Mouse (Mus musculus): ENCODE results near the gene Prkcg. TPM values are rescaled to one million over a fixed set of nuclear protein-coding genes. Genes with fewer than 3 reads are reported as not detected.

Gene Prkcg
- total and polyA plus RNA-seq, 3 experiments = 0.32 to 1.6 (median 1.5) TPM

DNA sequence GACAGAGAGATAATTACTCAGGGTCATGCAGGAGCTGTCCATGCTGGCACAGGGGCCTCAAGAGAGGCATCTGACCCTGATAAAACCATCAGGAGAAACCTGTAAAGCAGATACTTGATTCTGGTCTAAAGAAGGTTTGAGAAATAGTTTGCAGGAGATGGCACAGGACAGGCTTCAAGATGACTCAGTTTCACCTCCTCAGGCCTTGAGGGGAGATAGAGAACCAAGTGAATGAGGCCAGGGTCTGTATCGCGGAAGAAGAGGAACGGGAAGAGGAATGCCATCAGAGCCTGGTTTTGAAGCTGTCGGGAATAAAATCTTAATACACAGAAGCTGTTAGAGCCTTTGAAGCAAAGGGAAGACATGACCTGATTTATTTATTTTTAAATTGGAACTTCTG, 28.7 kb downstream of the Prkcg start:
- no peak for DNase-seq

DNA sequence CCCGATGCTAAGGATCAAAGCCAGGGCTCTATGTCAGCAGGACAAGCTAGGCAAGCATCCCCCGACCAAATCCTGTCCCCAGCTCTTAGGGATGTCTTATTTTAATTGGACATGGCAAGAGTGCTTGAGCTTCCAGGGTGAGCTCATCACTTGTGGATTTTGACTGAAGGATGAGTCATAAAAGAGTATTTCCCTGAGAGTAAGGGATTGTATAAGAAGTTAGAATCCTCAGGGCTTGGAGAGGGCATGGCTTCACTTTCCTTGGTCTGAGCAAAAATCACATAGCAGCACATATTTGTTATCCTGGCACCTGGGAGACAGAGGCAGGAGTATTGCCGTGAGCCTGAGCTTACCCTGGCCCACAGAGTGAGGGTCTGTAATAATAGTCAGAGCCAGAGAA, 31.9 kb downstream of the Prkcg start:
- no peak for DNase-seq

DNA sequence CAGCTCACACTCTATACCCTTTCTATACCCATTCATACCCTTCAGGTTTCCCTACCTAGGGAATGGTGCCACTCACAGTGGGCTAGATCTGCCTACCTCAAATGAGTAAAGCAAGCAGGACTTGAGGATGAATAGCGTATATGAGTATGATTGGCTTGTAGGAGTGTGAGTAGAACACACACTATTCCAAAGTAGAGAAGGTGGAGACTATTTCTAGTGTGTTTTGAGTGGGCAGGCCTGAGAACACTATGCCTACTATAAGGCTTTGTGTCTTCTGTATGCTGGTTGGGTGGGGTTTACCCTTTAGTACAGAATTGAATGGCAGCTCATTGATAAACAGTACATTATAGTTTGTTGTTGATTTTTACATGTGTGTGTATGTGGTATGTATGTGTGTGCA, 34.8 kb downstream of the Prkcg start:
- no peak for DNase-seq

DNA sequence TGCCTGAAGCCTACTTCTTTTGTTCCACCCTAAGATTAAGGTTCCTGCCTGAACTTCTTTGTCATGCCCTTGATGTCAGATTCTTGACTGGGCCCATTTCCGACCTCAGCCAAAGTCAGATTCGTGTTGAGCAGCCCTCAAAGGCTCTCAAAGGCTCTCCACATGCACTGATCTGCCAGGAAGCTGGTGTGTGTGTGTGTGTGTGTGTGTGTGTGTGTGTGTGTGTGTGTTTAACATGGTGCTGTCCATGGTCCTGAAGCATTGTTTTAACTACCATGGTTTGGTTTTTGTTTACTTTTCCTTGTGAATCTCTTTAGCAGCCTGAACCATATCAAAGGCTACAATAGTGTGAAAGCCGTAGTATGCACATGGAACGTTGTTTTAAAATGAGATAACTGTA, 39.0 kb downstream of the Prkcg start:
- DNase-seq = no peak

DNA sequence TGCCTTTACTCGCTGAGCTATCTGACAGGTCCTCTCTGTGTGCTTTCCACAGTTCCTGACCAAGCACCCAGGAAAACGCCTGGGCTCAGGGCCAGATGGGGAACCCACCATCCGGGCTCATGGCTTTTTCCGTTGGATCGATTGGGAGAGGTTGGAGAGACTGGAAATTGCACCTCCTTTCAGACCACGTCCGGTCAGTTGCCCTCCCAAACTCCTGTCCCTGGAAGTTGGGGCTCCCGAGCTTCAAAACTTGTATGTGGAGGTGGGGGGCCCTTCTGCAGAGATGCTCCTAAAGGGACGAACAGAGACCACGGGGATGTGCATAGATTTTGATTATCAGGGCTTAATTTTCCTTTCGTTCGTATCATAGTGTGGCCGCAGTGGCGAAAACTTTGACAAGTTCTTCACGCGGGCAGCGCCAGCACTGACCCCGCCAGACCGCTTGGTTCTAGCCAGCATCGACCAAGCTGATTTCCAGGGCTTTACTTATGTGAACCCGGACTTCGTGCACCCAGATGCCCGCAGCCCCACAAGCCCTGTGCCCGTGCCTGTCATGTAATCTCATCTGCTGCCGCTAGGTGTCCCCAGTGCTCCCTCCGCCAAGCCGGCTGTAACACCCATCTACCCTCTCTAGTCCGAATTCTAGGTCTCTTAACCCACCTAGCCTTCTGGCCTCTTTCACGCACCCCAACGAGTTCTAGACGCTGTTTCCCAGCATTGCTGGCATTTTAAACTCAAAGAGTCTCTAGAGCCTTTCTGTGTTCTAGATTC, 41.0 kb downstream of the Prkcg start:
- peak; percentile 82 for DNase-seq

DNA sequence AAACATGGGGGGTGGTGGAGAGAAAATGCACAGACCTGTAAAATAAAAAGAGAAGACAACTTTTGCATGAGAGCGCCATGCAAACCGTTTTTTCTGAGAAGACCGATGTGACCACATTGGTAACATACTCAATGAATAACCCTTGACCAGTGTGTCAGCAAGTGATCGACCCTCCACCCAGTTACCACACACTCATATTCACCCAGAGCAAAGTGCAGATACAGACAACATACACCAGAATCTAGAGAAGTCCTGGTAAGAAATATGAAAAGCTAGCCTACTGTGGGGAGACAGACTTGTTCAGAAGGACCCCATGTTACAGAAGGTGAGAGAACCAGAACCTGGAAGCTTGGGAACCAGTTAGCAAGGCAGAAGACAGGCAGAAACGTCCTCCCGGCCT, 42.2 kb downstream of the Prkcg start:
- no peak for DNase-seq

DNA sequence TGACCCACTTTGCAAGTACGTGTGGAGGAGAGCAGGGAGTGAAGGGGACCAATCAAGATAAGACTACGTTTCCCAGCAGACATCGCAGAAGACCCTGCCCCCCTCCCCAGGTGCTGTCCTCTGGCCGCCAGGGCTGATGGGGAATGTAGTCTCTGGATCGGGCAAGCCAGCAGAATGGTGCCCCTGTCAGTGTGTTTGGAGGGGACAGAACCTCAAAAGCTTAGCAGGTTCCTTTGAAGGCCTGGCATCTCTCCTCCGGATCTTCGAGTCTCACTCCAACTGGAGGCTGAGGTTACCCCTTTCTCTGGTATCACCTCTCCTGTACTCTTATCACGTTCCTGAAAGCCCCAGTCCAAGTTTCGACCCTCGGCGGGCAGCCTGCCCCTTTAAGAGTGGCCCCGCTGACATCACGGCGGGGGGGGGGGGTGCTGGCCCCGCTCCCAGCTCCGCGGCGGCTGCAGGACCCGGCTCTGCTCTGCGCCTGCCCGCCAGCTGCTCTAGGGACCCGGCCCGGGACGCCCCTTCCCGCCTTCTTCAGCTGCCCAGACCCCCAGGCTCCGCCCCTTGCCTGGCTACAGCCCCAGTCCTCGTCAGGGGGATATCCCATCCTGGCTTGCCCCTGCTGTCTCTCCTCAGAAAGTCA, 42.7 kb downstream of the Prkcg start:
- DNase-seq = peak; percentile 52

DNA sequence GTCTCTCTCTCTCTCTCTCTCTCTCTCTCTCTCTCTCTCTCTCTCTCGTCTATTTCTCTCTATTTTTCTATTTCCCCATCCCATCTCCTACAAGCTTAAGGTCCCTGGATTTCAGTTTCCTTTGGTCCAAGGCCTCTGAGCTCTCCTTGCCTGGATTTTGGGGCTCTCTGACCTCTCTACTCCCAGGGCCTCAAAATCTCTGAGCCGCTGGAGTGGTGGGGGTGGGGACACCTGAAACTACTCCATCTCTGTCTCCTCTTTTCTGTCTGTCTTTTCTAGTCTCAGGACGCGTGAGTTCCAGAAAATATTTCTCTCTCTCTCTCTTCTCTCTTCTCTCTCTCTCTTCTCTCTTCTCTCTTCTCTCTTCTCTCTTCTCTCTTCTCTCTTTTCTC, 43.2 kb downstream of the Prkcg start:
- DNase-seq = no peak

DNA sequence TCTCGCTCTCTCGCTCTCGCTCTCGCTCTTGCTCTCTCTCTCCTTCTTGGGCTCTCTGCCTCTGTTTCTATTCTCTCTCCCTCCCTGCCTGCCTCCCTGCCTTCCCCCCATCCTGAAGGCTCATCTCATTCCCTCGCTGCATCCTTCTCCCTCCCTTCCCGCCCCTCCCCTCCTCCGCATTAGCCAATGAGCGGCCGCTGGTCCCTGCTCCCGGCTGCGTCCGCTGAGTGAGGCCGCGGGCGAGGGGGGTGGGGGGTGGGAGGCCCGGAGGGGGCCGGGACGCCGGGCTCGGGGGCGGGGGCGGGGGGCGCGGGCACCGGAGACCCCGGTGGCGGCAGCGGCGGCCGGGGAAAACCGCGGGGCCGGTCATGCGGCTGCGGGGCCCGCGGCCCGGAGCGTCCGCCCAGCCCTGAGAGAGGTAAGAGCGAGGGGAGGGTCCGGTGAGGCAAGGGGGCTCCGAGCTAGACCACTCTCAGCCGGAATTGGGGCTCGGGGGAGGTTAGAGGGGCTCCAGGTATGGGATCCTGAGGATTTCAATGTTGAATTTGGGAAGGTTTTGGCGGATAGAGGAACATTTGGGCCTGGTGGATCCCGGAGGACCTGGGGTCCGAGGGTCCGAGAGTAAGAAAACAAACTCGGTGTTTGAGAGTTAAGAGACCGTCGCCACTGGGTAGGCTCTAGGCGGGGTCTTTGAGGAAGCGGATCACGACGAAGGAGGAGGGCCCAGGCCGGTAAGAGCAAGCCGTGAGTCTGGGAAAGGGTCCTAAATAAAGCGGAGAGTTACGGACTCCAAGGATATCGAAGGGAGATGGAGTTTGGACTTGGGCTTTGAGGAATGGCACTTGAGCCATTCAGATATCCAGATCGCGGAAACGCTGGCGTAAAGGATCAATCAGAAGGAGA, 43.9 kb downstream of the Prkcg start, which contains the start of gene Cacng7:
Cacng7 (plus strand) TSS at position 337 of the 903 bp plus-strand sequence.
- DNase-seq = peak; percentile 17

DNA sequence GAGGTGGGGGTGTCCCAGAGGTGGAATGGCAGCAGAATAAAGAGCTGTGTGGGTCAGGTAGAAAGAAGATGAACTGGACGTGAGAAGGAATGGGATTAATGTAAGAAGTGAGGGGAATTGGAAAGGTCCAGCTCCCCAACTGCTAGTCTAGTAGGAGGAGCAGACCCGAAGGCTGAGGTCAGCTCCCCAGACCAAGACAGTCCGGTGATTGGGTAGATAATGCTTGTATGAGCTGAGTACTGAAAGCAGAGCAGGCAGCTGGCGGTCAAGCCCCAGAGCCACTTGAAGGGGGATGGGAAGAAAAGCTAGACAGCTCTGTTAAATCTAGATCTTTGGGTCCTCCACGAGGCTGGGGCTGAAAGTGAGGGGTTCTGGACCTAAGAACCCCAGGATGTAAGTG, 44.6 kb downstream of the Prkcg start:
- DNase-seq = no peak

DNA sequence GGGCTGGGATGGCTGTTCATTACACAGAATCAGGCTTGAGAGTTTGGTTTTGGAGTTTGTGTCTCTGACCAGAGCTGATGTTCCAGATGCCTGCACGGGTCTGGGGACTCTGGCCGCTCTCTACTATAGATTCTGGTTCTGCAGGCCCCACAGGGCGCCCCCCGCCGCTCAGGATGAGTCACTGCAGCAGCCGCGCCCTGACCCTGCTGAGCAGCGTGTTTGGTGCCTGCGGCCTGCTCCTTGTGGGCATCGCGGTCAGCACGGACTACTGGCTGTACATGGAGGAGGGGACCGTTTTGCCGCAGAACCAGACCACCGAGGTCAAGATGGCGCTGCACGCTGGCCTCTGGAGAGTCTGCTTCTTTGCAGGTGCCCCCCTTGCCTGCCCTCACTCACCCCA, 47.4 kb downstream of the Prkcg start:
- DNase-seq = no peak

DNA sequence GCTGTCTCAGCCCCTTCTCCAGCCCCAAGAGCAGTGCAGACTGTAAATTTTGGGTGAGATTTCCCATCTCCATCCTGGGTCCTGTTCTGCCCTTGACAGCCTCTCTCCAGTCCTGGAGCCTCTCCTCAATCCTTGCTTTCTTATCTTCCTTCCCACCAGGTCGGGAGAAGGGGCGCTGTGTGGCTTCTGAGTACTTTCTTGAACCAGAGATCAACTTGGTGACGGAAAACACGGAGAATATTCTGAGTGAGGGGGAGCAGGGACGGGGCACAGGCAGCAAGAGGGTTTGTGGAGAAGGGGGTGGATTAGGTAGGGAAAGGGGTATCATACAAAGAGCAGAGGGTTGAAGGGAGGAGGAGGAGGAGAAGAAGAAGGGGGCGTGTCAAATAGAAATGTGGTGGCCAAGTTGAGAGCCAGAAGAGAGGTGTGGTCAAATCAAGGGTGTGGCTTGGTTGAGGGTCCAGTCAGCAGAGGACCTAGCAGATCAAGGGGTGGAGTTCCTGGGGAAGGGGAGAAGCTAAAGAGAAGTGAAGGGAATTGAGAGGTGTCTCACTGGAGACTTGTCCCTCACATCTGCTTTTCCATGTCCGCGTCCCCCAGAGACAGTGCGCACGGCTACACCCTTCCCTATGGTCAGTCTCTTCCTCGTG, 49.4 kb downstream of the Prkcg start:
- DNase-seq = no peak

DNA sequence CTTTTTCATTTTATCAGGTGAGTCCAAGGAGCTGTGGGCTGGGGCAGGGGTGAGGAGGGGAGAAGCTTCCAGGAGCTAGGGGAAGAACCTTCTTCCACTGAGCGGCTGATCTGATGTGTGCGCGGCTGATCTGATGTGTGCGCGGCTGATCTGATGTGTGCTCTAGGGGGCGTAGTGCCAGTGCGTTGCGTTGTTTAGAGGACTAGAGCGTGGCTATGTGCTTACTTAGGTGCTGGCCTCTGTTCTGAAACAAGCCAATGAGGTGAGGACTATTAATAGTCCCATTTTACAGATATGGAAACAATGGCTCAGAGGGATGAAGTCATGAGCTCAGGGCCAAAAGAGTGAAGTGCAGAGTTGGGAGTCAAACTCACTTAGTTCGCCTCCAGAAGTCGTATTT, 50.0 kb downstream of the Prkcg start:
- no peak for DNase-seq

DNA sequence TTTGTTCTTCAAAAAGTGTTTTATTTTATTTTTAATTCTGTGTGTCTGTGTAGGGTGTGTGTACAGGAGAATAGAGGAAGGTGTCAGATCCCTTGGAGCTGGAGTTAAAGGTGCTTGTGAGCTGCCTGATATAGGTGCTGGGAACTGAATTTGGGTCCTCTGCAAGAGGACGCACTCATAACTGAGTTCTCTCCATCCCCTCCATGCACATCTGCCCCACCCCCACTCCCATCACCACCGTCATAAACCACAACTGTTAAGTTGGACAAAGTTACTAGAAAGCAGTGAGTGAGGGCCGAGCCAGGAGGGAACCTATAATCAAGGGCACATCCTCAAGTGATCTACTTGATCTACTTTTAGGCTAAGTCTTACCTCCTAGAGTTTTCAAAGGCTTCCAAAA, 54.9 kb downstream of the Prkcg start:
- no peak for DNase-seq

DNA sequence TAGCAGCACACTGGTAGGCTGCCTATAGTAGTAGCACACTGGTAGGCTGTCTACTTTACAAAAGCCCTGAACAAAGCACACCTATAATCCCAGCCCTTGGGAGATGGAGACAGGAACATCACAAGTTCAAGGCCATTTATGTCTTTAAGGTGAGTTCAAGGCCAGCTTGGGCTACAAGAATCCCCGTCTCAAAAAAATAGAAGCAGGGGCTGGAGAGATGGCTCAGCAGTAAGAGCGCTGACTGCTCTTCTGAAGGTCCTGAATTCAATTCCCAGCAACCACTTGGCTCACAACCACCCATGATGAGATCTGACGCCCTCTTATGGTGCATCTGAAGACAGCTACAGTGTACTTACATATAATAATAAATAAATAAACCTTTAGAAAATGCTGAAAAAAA, 56.3 kb downstream of the Prkcg start:
- DNase-seq = no peak

DNA sequence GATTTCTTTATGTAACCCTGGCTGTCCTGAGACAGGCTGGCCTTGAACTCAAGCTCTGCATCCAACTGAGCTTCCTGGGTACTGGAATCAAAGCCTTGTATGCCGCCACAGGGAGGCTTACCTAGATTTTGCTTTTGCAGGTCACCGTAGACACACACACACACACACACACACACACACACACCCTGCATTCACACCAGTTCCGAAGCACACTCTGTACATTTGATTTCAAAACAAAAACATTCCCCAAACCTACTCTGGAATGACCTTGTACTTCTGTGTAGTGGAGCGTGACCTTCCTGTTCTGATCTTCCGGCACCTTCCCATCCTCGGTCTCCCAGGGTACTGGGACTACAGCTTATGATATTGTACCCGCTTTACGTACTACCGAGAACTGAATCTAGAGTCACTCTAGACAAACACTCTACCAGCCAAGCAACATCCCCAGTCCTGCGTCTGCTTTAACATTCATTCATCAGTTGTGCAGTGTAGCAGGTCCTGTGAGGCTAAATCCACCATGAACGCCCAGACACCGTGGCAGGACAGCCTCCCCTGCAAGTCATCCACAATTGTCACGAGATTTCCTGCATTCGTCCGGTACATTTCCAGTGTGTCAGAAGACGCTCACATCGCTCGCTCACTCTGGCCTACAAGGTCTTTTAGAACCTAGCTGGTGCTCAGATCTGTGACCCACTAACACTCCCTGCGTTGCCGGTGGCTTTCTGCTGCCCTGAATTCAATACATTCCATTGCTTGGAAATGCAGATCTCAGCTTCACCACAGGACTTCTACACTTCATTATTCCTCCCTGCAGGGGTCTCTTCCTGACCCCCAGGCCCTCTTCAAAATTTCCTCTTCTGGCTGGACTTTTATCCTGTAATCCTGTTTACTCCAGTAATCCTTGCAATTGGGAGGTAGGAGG, 58.6 kb downstream of the Prkcg start:
- peak; percentile 26 for DNase-seq

DNA sequence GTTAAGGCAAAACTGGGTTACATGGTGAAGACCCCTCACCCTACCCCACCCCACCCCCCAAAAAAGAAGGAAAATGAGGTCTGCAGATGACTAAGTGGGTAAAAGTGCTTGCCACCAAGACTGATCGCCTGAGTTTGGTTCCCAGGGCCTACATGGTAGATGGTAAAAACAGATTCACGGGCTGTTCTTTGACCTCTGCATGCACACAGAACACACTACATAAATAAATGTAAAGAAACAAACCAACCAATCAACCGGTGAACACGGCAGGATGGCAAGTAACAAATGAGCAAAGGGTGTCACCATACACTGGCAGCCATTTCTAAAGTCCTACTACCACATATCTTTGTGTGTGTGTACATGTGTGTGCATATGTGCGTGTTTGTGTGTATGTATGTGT, 59.3 kb downstream of the Prkcg start:
- no peak for DNase-seq

DNA sequence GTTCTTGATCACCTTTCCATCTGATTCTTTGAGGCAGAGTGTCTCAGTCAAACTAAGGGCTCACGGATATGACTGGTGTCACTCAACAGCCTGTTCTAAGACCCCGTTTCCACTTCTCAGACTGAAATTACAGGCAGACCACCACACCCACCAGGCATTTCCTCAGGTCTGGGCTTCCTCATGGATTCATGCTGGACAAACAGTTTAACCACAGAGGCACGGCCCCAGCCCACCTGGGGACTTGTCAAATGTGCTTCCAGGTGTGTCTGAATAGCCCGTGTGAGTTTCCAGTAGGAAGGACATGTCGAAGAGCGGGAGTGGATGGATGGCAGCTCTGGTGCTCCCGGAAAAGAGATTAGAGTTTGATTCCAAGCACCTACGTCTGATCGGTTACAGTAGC, 60.8 kb downstream of the Prkcg start:
- DNase-seq = no peak

DNA sequence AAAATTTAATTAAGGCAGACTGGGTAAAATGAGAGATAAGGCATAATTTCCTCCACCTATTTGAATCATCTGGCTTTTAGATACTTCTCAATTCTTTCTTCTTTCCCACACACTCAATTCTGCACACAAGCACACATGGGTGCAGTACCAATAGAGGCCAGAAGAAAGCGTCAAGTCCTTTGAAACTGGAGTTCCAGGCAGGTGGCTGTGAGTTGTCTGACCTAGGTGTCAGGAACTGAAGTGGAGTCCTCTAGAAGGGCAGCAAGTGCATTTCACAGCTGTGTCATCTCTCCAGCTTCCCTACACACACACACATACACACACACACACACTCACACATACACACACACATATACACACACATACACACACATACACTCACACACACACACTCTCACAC, 62.6 kb downstream of the Prkcg start:
- no peak for DNase-seq

DNA sequence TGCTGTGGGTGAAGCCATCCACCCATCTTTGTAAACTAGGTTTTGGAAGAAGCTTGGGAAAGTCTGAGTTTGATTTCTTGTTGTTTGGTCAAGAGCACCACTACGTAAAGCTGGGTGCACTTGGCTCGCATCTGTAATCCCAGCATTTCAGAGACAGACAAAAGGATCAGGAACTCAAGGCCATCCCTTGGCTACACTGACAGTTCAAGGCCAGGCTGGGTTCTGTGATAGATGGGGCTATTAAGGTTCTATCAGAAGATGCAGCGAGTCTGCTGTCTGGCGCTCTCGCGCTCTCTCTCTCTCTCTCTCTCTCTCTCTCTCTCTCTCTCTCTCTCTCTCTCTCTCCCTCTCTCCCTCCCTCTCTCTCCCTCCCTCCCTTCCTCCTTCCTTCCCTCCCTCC, 65.9 kb downstream of the Prkcg start:
- peak; percentile 39 for DNase-seq

DNA sequence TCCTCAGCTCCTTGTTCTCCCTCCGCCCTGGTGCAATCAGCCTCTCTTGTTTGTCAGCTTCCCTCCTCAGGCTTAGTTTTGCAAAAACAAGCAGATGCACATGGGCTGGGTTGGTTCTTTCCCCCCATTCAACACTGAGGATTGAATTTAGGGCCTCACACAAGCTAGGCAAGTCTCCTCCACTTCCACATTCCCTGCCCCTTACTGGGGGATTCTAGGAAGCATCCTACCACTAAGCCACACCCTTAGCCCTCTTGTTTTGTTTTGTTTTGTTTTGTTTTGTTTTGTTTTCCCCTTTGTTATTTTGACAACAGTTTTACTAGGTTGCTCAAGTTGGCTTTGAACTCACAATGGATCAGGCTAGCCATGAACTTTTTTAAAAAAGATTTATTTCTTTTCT, 71.7 kb downstream of the Prkcg start:
- DNase-seq = no peak
